Mouse (Mus musculus) pancreas, adult 10 weeks (tissue): ENCODE data around the gene Dis3. TPM values are rescaled to one million over a fixed set of nuclear protein-coding genes. Genes with fewer than 3 reads are reported as not detected.

Source experiments
- polyA plus RNA-seq: library from polyadenylated mRNA; stranded (reverse); fragments of 350-450 nt; fragmentation: Illumina TruSeq; extraction: RNeasy Lipid Tissue Mini Kit (QIAGEN cat#74804); gene quantifications from one replicate; pipeline ENCODE4 v1.2.3, GENCODE M21; 2015; ENCODE audit warnings: low read depth, low replicate concordance; ENCODE audit not compliant: insufficient read depth

Dis3 gene
- polyA plus RNA-seq = 3.5 TPM

DNA sequence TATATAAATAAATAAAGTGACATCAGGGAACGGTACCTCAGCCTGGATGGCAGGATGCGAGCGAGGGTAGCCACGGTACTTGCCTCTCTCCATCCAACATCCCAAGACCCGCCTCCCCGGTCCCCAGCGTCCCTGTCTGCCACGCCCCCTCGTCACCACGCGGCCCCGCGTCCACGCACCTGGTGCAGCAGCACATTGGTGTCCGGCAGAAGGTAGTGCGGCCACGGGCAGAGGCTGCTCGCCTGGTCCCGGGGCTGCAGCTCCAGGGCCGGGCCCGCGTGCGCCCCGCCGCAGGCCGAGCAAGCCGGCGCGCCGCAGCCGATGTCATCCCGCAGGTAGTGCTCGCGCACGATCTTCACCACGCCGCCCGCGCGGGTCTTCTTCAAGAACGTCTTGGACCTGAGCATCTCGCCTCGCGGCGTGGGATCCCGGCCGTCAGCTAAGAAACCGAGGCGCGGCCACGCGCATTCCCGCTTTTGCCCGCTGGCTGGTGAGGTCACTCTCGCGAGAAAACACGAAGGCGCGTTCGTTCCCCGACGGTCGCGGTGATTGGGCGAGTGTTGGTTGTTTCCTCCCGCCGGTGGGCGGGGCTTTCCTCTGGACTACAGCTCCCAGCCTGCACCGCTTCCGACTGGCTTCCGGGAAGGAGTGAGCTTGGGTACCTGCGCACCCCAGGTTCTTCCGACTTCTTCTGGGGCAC, at the start of gene Dis3, which contains the start of gene Pibf1:
Gene Dis3 (minus strand): TSS at position 504 of the 700 bp plus-strand sequence.
Gene Pibf1 (plus strand): TSS at position 158 of the 700 bp plus-strand sequence.

DNA sequence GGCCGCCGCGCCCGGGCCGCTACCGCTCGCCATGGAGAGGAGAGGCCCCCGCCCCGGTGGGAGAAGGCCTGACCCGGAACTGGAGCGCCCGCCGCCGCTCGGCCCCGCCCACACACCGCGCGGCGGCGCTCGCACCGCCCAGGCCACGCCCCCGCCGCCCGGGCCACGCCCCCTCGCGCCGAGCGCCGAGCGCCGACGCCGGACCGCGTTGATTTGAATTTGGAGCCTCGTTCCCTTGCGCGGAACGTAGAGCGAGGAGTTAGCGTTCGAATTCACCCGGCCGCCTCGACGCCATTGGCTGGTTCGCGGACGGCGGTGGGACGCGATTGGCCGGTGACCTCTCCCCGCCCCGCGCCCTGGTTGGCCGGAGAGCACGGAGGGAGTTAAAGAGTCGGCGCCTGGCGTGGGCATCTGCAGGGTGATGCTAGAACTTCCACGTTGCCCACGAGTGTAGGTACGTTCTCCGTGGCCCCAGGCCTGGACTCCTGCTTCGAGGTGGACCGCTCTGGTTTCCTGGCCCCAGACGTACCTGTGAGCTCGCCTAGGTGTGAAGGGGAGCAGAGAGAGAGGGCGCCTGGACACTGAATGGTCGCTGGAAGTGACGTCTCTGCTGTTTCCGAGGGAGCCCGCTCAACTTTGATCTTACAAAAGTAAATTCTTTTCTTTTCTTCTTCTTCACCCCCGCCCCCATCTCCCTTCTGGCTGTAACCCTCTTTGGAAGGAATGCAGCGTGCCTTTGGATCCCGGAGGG, 53.4 kb downstream of the Dis3 start, which contains the start of the genes Mzt1 and Bora:
Gene Mzt1 (minus strand): TSS at position 104 of the 751 bp plus-strand sequence.
Gene Bora (plus strand): TSS at position 192 of the 751 bp plus-strand sequence.

Other genes with a start within 250 kb of the Dis3 start
- gene Rpl36a-ps1, start 105.5 kb downstream of the Dis3 start, polyA plus RNA-seq = 24.2 TPM
- 5.7 TPM for gene Mzt1, start 53.6 kb downstream of the Dis3 start, polyA plus RNA-seq
- 0.68 TPM for gene Bora, start 53.5 kb downstream of the Dis3 start, polyA plus RNA-seq
- 1.9 TPM for gene Pibf1, start 346 bp downstream of the Dis3 start, polyA plus RNA-seq
- 2.3 TPM for gene Klf5, start 198.9 kb upstream of the Dis3 start, polyA plus RNA-seq